ENCODE assay signal across 23 mouse cellular contexts in genomic region chr10:85936280-85936965, GRCm38 (mm10). TPM values are rescaled to one million over a fixed set of nuclear protein-coding genes. Genes with fewer than 3 reads are reported as not detected.
DNase-seq lines count a peak whose midpoint lies in the region; ATAC-seq lines count a peak whose summit lies in the region.
"Had no signal": no experiment of that assay in that cellular context is flagged by ENCODE, and none has a peak within 500 bp of the region (broad histone marks: within the 10 kb centered on the region; RNA-seq: fewer than 3 reads in every experiment).

No protein-coding gene starts in this region.

- 66% methylated on average over 6 of the region's 6 CpGs for WGBS in large intestine, adult 2 months
- WGBS in hindbrain, embryonic 11.5 days, result 97% methylated on average over 6 of the region's 6 CpGs

- no peaks in the 10 kb centered on the region for H3K9me3 ChIP-seq in hindbrain, embryonic 11.5 days (ENCODE audit: control insufficient read depth, low read length)
- H3K9me3 ChIP-seq: embryonic facial prominence, embryonic 12.5 days; forebrain, embryonic 13.5 days; forebrain, embryonic 15.5 days; G1E had no signal

- no peak overlapping the region for H3K27ac ChIP-seq in hindbrain, embryonic 11.5 days (ENCODE audit: low read depth, low read length)
- H3K27ac ChIP-seq: embryonic facial prominence, embryonic 10.5 days; embryonic facial prominence, embryonic 12.5 days; forebrain, embryonic 13.5 days; forebrain, embryonic 15.5 days had no signal

- H3K36me3 ChIP-seq in hindbrain, embryonic 11.5 days (ENCODE audit: control insufficient read depth, insufficient read depth, low read length), result peaks cover 23% of the 10 kb centered on the region

- peak; percentile 22 for DNase-seq in ES-CJ7 (ENCODE audit: low read depth, low spot score)
- peak; percentile 86 for DNase-seq in R1 (ENCODE audit: low read depth, low spot score)
- peak; percentile 56 for DNase-seq in large intestine, adult 2 months (ENCODE audit: low read depth, low spot score)
- DNase-seq in layer of hippocampus, adult 8-10 months (ENCODE audit: low spot score in 2 of 2), result no peak
- DNase-seq in hindbrain, embryonic 11.5 days (ENCODE audit: low spot score), result no peak
- DNase-seq: adrenal gland, adult 8-10 months; adrenal gland, postnatal 14 days; adrenal gland, postnatal 36 days; cerebellum, adult 11-12 months; cerebellum, adult 2 months; cerebellum, adult 9-10 months; cerebellum, postnatal 10 days; cerebellum, postnatal 25 days; forebrain, postnatal 0 days had no signal

- ATAC-seq in hindbrain, embryonic 11.5 days (ENCODE audit: low FRiP score), result no peak
- ATAC-seq: activated CD4-positive, CD25-positive, alpha-beta regulatory T cell, adult 4 months; forebrain, embryonic 13.5 days; forebrain, embryonic 15.5 days; forebrain, postnatal 0 days; Patski had no signal

- no peaks in the 10 kb centered on the region for H3K4me1 ChIP-seq in hindbrain, embryonic 11.5 days (replicated peaks; ENCODE audit: control insufficient read depth, insufficient read depth, low read length)
- H3K4me1 ChIP-seq: embryonic facial prominence, embryonic 10.5 days; embryonic facial prominence, embryonic 12.5 days; forebrain, embryonic 13.5 days; forebrain, embryonic 15.5 days had no signal

- no peaks in the 10 kb centered on the region for H3K27me3 ChIP-seq in hindbrain, embryonic 11.5 days (ENCODE audit: control insufficient read depth, insufficient read depth, low read length)
- H3K27me3 ChIP-seq: embryonic facial prominence, embryonic 12.5 days; forebrain, embryonic 13.5 days; forebrain, embryonic 15.5 days; Patski had no signal

- H3K9ac ChIP-seq in hindbrain, embryonic 11.5 days (ENCODE audit: low read depth, low read length), result no peak overlapping the region
- H3K9ac ChIP-seq: embryonic facial prominence, embryonic 12.5 days; forebrain, embryonic 13.5 days; forebrain, embryonic 15.5 days; forebrain, postnatal 0 days had no signal

- H3K4me3 ChIP-seq in hindbrain, embryonic 11.5 days (ENCODE audit: low read depth, low read length), result no peak overlapping the region
- H3K4me3 ChIP-seq: embryonic facial prominence, embryonic 10.5 days; embryonic facial prominence, embryonic 12.5 days; forebrain, embryonic 13.5 days; forebrain, embryonic 15.5 days had no signal

- H3K4me2 ChIP-seq in hindbrain, embryonic 11.5 days (replicated peaks; ENCODE audit: low read depth, low read length), result no peak overlapping the region
- H3K4me2 ChIP-seq: embryonic facial prominence, embryonic 12.5 days; forebrain, embryonic 13.5 days; forebrain, embryonic 15.5 days had no signal

RNA-seq across cellular contexts. Expression of gene Ascl4, which starts 8.9 kb away (rescaled TPM):
- 0.12 TPM in 1 of 2 replicates, not detected in the other for polyA plus RNA-seq in large intestine, adult 2 months (2012; rRNA removed)
- total RNA-seq in layer of hippocampus, adult 8-10 months (2022), result under 1 TPM; 0.25 to 0.69 (median 0.50) TPM
- polyA plus RNA-seq in hindbrain, embryonic 11.5 days (2014; fragmentation: Nextera tagmentation; extraction: Ambion mirVana), result 0.31 and 0.51 TPM in 2 replicates
- total RNA-seq: adrenal gland, adult 18-20 months; adrenal gland, adult 8-10 months; adrenal gland, postnatal 14 days; adrenal gland, postnatal 36 days had no signal
- polyA plus RNA-seq: C2C12, G1E had no signal

RNA-seq across cellular contexts. Expression of gene Prdm4, which starts 19.5 kb away (rescaled TPM):
- polyA plus RNA-seq in large intestine, adult 2 months (2012; rRNA removed), result 16.0 and 21.6 TPM in 2 replicates
- total RNA-seq in layer of hippocampus, adult 8-10 months (2022), result 10 to 100 TPM; 25.5 to 31.2 (median 28.9) TPM
- 37.3 and 39.5 TPM in 2 replicates for polyA plus RNA-seq in hindbrain, embryonic 11.5 days (2014; fragmentation: Nextera tagmentation; extraction: Ambion mirVana)

RNA-seq across cellular contexts. Expression of gene Rtcb, which starts 21.2 kb away (rescaled TPM):
- 61.9 and 66.5 TPM in 2 replicates for polyA plus RNA-seq in large intestine, adult 2 months (2012; rRNA removed)
- total RNA-seq in layer of hippocampus, adult 8-10 months (2022), result 100 to 1,000 TPM; 110 to 128 (median 119) TPM
- 173 and 201 TPM in 2 replicates for polyA plus RNA-seq in hindbrain, embryonic 11.5 days (2014; fragmentation: Nextera tagmentation; extraction: Ambion mirVana)

Comparison
In these comparisons a context has a peak if more than half of its experiments do, and no peak if none do; other contexts are left out.
1. DNase-seq: peak in ES-CJ7 (single experiment), R1 (single experiment) and large intestine, adult 2 months (single experiment); none in layer of hippocampus, adult 8-10 months (0 of 2) and hindbrain, embryonic 11.5 days (single experiment).